Mouse (Mus musculus) limb, embryonic 14.5 days (tissue): ENCODE measurements around the gene Olfr742. TPM values are rescaled to one million over a fixed set of nuclear protein-coding genes. Genes with fewer than 3 reads are reported as not detected.

Source experiments
- ATAC-seq: fragments of 200-750 bp; cut with Nextera tagmentation; 2 replicates; pipeline ENCODE4 v1.8.0; 2017; ENCODE audit warnings: low read depth, moderate number of reproducible peaks, moderate TSS enrichment; ENCODE audit not compliant: low FRiP score
- DNase-seq: peaks from one replicate; pipeline ENCODE4 v3.0.0-alpha.2; 2015; ENCODE audit warnings: low spot score
- H3K27ac ChIP-seq: fragments of 300-500 bp; sonication (generic); replicated peaks from 2 replicates; pipeline ENCODE4 v1.5.1; 2014; ENCODE audit warnings: low read depth, mild to moderate bottlenecking, low read length, moderate library complexity, mixed read lengths
- H3K27me3 ChIP-seq: fragments of 300-500 bp; sonication (generic); 2 replicates; pipeline ENCODE4 v1.6.1; 2014; ENCODE audit warnings: low read length, mixed read lengths; ENCODE audit not compliant: control insufficient read depth, insufficient read depth
- H3K36me3 ChIP-seq: fragments of 300-500 bp; sonication (generic); 2 replicates; pipeline ENCODE4 v1.6.1; 2014; ENCODE audit warnings: mild to moderate bottlenecking, low read length, moderate library complexity, mixed read lengths; ENCODE audit not compliant: control insufficient read depth, insufficient read depth
- H3K4me1 ChIP-seq: fragments of 300-500 bp; sonication (generic); 2 replicates; pipeline ENCODE4 v1.6.1; 2014; ENCODE audit warnings: antibody characterized with exemption, low read length, mixed read lengths; ENCODE audit not compliant: control insufficient read depth, insufficient read depth
- H3K4me2 ChIP-seq: fragments of 300-500 bp; sonication (generic); replicated peaks from 2 replicates; pipeline ENCODE4 v1.6.1; 2014; ENCODE audit warnings: low read depth, mild to moderate bottlenecking, low read length, moderate library complexity; ENCODE audit not compliant: severe bottlenecking
- H3K4me3 ChIP-seq: fragments of 300-500 bp; sonication (generic); replicated peaks from 2 replicates; pipeline ENCODE4 v1.5.1; 2014; ENCODE audit warnings: low read length
- H3K9ac ChIP-seq: fragments of 300-500 bp; sonication (generic); 2 replicates; pipeline ENCODE4 v1.6.1; 2014; ENCODE audit warnings: mild to moderate bottlenecking, low read depth, low read length, moderate library complexity; ENCODE audit not compliant: severe bottlenecking
- H3K9me3 ChIP-seq: fragments of 300-500 bp; sonication (generic); 2 replicates; pipeline ENCODE4 v1.6.1; 2016; ENCODE audit warnings: low read length; ENCODE audit not compliant: control insufficient read depth
- POLR2A ChIP-seq: fragments of 200-500 bp; IDR thresholded peaks from 2 replicates; pipeline ENCODE4 v1.8.0; 2012; ENCODE audit warnings: inconsistent platforms, mild to moderate bottlenecking, moderate library complexity, borderline replicate concordance; ENCODE audit not compliant: insufficient read depth, insufficient read length; ENCODE audit errors: extremely low read depth
- WGBS: fragments of 180-500 bp; shearing (Covaris S2); extraction: QIAGEN DNeasy Blood & Tissue Kit; methylation state at CpG from one replicate; pipeline ENCODE4 v1.1.7; 2014; 5-methylcytosine and 5-hydroxymethylcytosine counted together
- polyA plus RNA-seq, 2 experiments: library from polyadenylated mRNA; depleted of rRNA in 1 of 2; stranded (reverse) in 1 of 2; unstranded in 1 of 2; fragments of >200 nt; fragmentation: Nextera tagmentation in 1 of 2; extraction: Ambion mirVana in 1 of 2; gene quantifications; 2 replicates each; pipeline versions ENCODE4 v1.2.1 to v1.2.3; 2012 to 2014

Olfr742 gene
- polyA plus RNA-seq (2012; rRNA removed): not detected in 2 replicates
- polyA plus RNA-seq (2014; fragmentation: Nextera tagmentation; extraction: Ambion mirVana): not detected in 2 replicates

GRCm38 (mm10) chr14:50503300-50503699 is at the start of gene Olfr742:
Gene Olfr742 (plus strand): TSS chr14:50503600.
- ATAC-seq (no peak), DNase-seq (no peak)
- H3K4me1 ChIP-seq: no peaks in the 10 kb centered on the region
- H3K36me3 ChIP-seq: no peaks in the 10 kb centered on the region
- no peak within 1 kb of the TSS for H3K27ac ChIP-seq
- no peak within 1 kb of the TSS for H3K4me3 ChIP-seq
- no peak within 1 kb of the TSS for H3K4me2 ChIP-seq
- H3K27me3 ChIP-seq: no peaks in the 10 kb centered on the region
- H3K9me3 ChIP-seq: no peaks in the 10 kb centered on the region
- WGBS: 54% methylated on average over 2 of the region's 2 CpGs
- H3K9ac ChIP-seq: no peak within 1 kb of the TSS
- no peak for TF ChIP-seq POLR2A

GRCm38 (mm10) chr14:50472438-50472837 is 31.0 kb upstream of the Olfr742 start, which contains the start of gene Olfr741:
Gene Olfr741 (plus strand): TSS chr14:50472738.
- H3K9me3 ChIP-seq: no peaks in the 10 kb centered on the region
- H3K4me3 ChIP-seq: no peak within 1 kb of the TSS
- DNase-seq: no peak
- no peak for ATAC-seq
- TF ChIP-seq POLR2A: no peak
- no peaks in the 10 kb centered on the region for H3K4me1 ChIP-seq
- WGBS: 73% methylated on average over 2 of the region's 2 CpGs
- no peak within 1 kb of the TSS for H3K27ac ChIP-seq
- no peak within 1 kb of the TSS for H3K4me2 ChIP-seq
- H3K36me3 ChIP-seq: no peaks in the 10 kb centered on the region
- no peaks in the 10 kb centered on the region for H3K27me3 ChIP-seq
- no peak within 1 kb of the TSS for H3K9ac ChIP-seq

GRCm38 (mm10) chr14:50478406-50478805 is 25.0 kb upstream of the Olfr742 start:
- Histone ChIP-seq H3K27ac (no peak overlapping the region), H3K27me3 (no peaks in the 10 kb centered on the region), H3K4me3 (no peak overlapping the region), H3K4me2 (no peak overlapping the region), H3K4me1 (no peaks in the 10 kb centered on the region), H3K9me3 (no peaks in the 10 kb centered on the region), H3K36me3 (no peaks in the 10 kb centered on the region), H3K9ac (no peak overlapping the region)
- DNase-seq (no peak), ATAC-seq (no peak)
- 73% methylated on average over 2 of the region's 2 CpGs for WGBS
- no peak for TF ChIP-seq POLR2A

- Histone ChIP-seq H3K4me3 (no peak within 1 kb of the TSS), H3K4me1 (no peaks in the 10 kb centered on the region), H3K27me3 (no peaks in the 10 kb centered on the region), H3K27ac (no peak within 1 kb of the TSS), H3K9ac (no peak within 1 kb of the TSS), H3K4me2 (no peak within 1 kb of the TSS), H3K36me3 (no peaks in the 10 kb centered on the region), H3K9me3 (no peaks in the 10 kb centered on the region)
- TF ChIP-seq POLR2A: no peak
- ATAC-seq (no peak), DNase-seq (no peak)
Measured at GRCm38 (mm10) chr14:50521539-50521938, 18.1 kb downstream of the Olfr742 start, which contains the start of gene Olfr743. Gene Olfr743 (plus strand): TSS chr14:50521839.

GRCm38 (mm10) chr14:50552734-50553133 is 49.3 kb downstream of the Olfr742 start:
- ATAC-seq (no peak), DNase-seq (no peak)
- H3K9ac ChIP-seq: no peak overlapping the region
- no peaks in the 10 kb centered on the region for H3K4me1 ChIP-seq
- H3K4me3 ChIP-seq: no peak overlapping the region
- no peak overlapping the region for H3K4me2 ChIP-seq
- no peak for TF ChIP-seq POLR2A
- WGBS: 92% methylated on average over 2 of the region's 2 CpGs
- H3K36me3 ChIP-seq: no peaks in the 10 kb centered on the region
- H3K27me3 ChIP-seq: no peaks in the 10 kb centered on the region
- no peaks in the 10 kb centered on the region; the same call in 1 of the 2 replicates for H3K9me3 ChIP-seq
- H3K27ac ChIP-seq: no peak overlapping the region

Other genes with a start within 250 kb of the Olfr742 start
- gene Olfr732, start 219.4 kb upstream of the Olfr742 start, polyA plus RNA-seq (2012; rRNA removed): not detected in 2 replicates
- gene Olfr732, start 219.4 kb upstream of the Olfr742 start, polyA plus RNA-seq (2014; fragmentation: Nextera tagmentation; extraction: Ambion mirVana): not detected in 2 replicates
- gene Olfr733, start 202.1 kb upstream of the Olfr742 start, polyA plus RNA-seq (2012; rRNA removed): 0.12 TPM in 1 of 2 replicates, not detected in the other
- gene Olfr733, start 202.1 kb upstream of the Olfr742 start, polyA plus RNA-seq (2014; fragmentation: Nextera tagmentation; extraction: Ambion mirVana): not detected in 2 replicates
- not detected in 2 replicates for gene Olfr734, start 176.8 kb upstream of the Olfr742 start, polyA plus RNA-seq (2012; rRNA removed)
- gene Olfr734, start 176.8 kb upstream of the Olfr742 start, polyA plus RNA-seq (2014; fragmentation: Nextera tagmentation; extraction: Ambion mirVana): not detected in 2 replicates
- gene Olfr735, start 154.7 kb upstream of the Olfr742 start, polyA plus RNA-seq (2012; rRNA removed): not detected in 2 replicates
- not detected in 2 replicates for gene Olfr735, start 154.7 kb upstream of the Olfr742 start, polyA plus RNA-seq (2014; fragmentation: Nextera tagmentation; extraction: Ambion mirVana)
- gene Tlr11, start 145.7 kb upstream of the Olfr742 start, polyA plus RNA-seq (2012; rRNA removed): 0.04 TPM in 2 replicates
- gene Tlr11, start 145.7 kb upstream of the Olfr742 start, polyA plus RNA-seq (2014; fragmentation: Nextera tagmentation; extraction: Ambion mirVana): not detected in 2 replicates
- gene Olfr736, start 122.4 kb upstream of the Olfr742 start, polyA plus RNA-seq (2012; rRNA removed): not detected in 2 replicates
- gene Olfr736, start 122.4 kb upstream of the Olfr742 start, polyA plus RNA-seq (2014; fragmentation: Nextera tagmentation; extraction: Ambion mirVana): not detected in 2 replicates
- gene Olfr738, start 96.0 kb upstream of the Olfr742 start, polyA plus RNA-seq (2012; rRNA removed): not detected in 2 replicates
- not detected in 2 replicates for gene Olfr738, start 96.0 kb upstream of the Olfr742 start, polyA plus RNA-seq (2014; fragmentation: Nextera tagmentation; extraction: Ambion mirVana)
- not detected in 2 replicates for gene Olfr739, start 85.0 kb upstream of the Olfr742 start, polyA plus RNA-seq (2012; rRNA removed)
- not detected in 2 replicates for gene Olfr739, start 85.0 kb upstream of the Olfr742 start, polyA plus RNA-seq (2014; fragmentation: Nextera tagmentation; extraction: Ambion mirVana)
- gene Olfr740, start 58.1 kb upstream of the Olfr742 start, polyA plus RNA-seq (2012; rRNA removed): not detected in 2 replicates
- gene Olfr740, start 58.1 kb upstream of the Olfr742 start, polyA plus RNA-seq (2014; fragmentation: Nextera tagmentation; extraction: Ambion mirVana): not detected in 2 replicates
- gene Olfr741, start 30.9 kb upstream of the Olfr742 start, polyA plus RNA-seq (2012; rRNA removed): not detected in 2 replicates
- gene Olfr741, start 30.9 kb upstream of the Olfr742 start, polyA plus RNA-seq (2014; fragmentation: Nextera tagmentation; extraction: Ambion mirVana): not detected in 2 replicates
- not detected in 2 replicates for gene Olfr743, start 18.2 kb downstream of the Olfr742 start, polyA plus RNA-seq (2012; rRNA removed)
- not detected in 2 replicates for gene Olfr743, start 18.2 kb downstream of the Olfr742 start, polyA plus RNA-seq (2014; fragmentation: Nextera tagmentation; extraction: Ambion mirVana)
- not detected in 2 replicates for gene Olfr744, start 111.3 kb downstream of the Olfr742 start, polyA plus RNA-seq (2012; rRNA removed)
- gene Olfr744, start 111.3 kb downstream of the Olfr742 start, polyA plus RNA-seq (2014; fragmentation: Nextera tagmentation; extraction: Ambion mirVana): not detected in 2 replicates
- gene Olfr745, start 135.8 kb downstream of the Olfr742 start, polyA plus RNA-seq (2012; rRNA removed): not detected in 2 replicates
- gene Olfr745, start 135.8 kb downstream of the Olfr742 start, polyA plus RNA-seq (2014; fragmentation: Nextera tagmentation; extraction: Ambion mirVana): not detected in 2 replicates
- gene Olfr746, start 143.5 kb downstream of the Olfr742 start, polyA plus RNA-seq (2012; rRNA removed): not detected in 2 replicates
- not detected in 2 replicates for gene Olfr746, start 143.5 kb downstream of the Olfr742 start, polyA plus RNA-seq (2014; fragmentation: Nextera tagmentation; extraction: Ambion mirVana)
- gene Olfr747, start 189.6 kb downstream of the Olfr742 start, polyA plus RNA-seq (2012; rRNA removed): not detected in 2 replicates
- not detected in 2 replicates for gene Olfr747, start 189.6 kb downstream of the Olfr742 start, polyA plus RNA-seq (2014; fragmentation: Nextera tagmentation; extraction: Ambion mirVana)
- gene Olfr748, start 203.8 kb downstream of the Olfr742 start, polyA plus RNA-seq (2012; rRNA removed): not detected in 2 replicates
- not detected in 2 replicates for gene Olfr748, start 203.8 kb downstream of the Olfr742 start, polyA plus RNA-seq (2014; fragmentation: Nextera tagmentation; extraction: Ambion mirVana)
- not detected in 2 replicates for gene Olfr749, start 241.5 kb downstream of the Olfr742 start, polyA plus RNA-seq (2012; rRNA removed)
- not detected in 2 replicates for gene Olfr749, start 241.5 kb downstream of the Olfr742 start, polyA plus RNA-seq (2014; fragmentation: Nextera tagmentation; extraction: Ambion mirVana)